Mouse (Mus musculus): ENCODE measurements around the gene Nup98.

GRCm38 (mm10) chr7:102200576-102200975, 9.4 kb downstream of the Nup98 start:
- no peak for TF ChIP-seq GABPA (IDR thresholded peaks at IDR 0.05; ENCODE audit: low read depth, low read length)
- no peak for TF ChIP-seq CTCF (IDR thresholded peaks at IDR 0.05 in 2 of 3, conservative IDR thresholded peaks at IDR 0.05 in 1 of 3; ENCODE audit: control insufficient read depth in 1 of 3, insufficient read depth in 1 of 3, low read depth in 2 of 3, low read length in 3 of 3, poor library complexity in 1 of 3, severe bottlenecking in 1 of 3)
- TF ChIP-seq UBTF (IDR thresholded peaks at IDR 0.05; ENCODE audit: borderline replicate concordance, insufficient read depth, low read depth, low read length) = no peak
- no peak for TF ChIP-seq E2F4 (IDR thresholded peaks at IDR 0.05; ENCODE audit: borderline replicate concordance, low read depth, low read length)
- no peak for TF ChIP-seq HCFC1 (IDR thresholded peaks at IDR 0.05; ENCODE audit: low read depth, low read length)
- TF ChIP-seq MEF2A (IDR thresholded peaks at IDR 0.05; ENCODE audit: extremely low read depth, insufficient replicate concordance, low read depth, low read length, poor library complexity, severe bottlenecking) = no peak
- no peak for TF ChIP-seq CHD2 (IDR thresholded peaks at IDR 0.05; ENCODE audit: low read length)

Measured in MEL (cell line).